Mouse (Mus musculus) heart, embryonic 13.5 days (tissue): ENCODE measurements around the gene Galnt14. TPM values are rescaled to one million over a fixed set of nuclear protein-coding genes. Genes with fewer than 3 reads are reported as not detected.

ENCODE experiments used
- ATAC-seq: fragments of 200-750 bp; cut with Nextera tagmentation; 2 replicates; pipeline ENCODE4 v1.8.0; 2017; ENCODE audit warnings: moderate TSS enrichment; ENCODE audit not compliant: insufficient number of reproducible peaks, low FRiP score, low TSS enrichment; ENCODE audit errors: extremely low read depth
- H3K27ac ChIP-seq: fragments of 300-500 bp; sonication (generic); replicated peaks from 2 replicates; pipeline ENCODE4 v1.5.1; 2015; ENCODE audit warnings: moderate library complexity, mild to moderate bottlenecking, inconsistent platforms
- H3K27me3 ChIP-seq: fragments of 300-500 bp; sonication (generic); replicated peaks from 2 replicates; pipeline ENCODE4 v1.6.1; 2015; ENCODE audit warnings: mild to moderate bottlenecking, inconsistent platforms
- H3K36me3 ChIP-seq: fragments of 300-500 bp; sonication (generic); 2 replicates; pipeline ENCODE4 v1.6.1; 2015; ENCODE audit warnings: mild to moderate bottlenecking, inconsistent platforms
- H3K4me1 ChIP-seq: fragments of 300-500 bp; sonication (generic); 2 replicates; pipeline ENCODE4 v1.6.1; 2015; ENCODE audit warnings: inconsistent platforms
- H3K4me2 ChIP-seq: fragments of 300-500 bp; sonication (generic); 2 replicates; pipeline ENCODE4 v1.6.1; 2015; ENCODE audit warnings: inconsistent platforms, mild to moderate bottlenecking, moderate library complexity
- H3K4me3 ChIP-seq: fragments of 300-500 bp; sonication (generic); 2 replicates; pipeline ENCODE4 v1.5.1; 2015; ENCODE audit warnings: moderate library complexity, mild to moderate bottlenecking, inconsistent platforms
- H3K9ac ChIP-seq: fragments of 300-500 bp; sonication (generic); 2 replicates; pipeline ENCODE4 v1.6.1; 2015; ENCODE audit warnings: inconsistent platforms, mild to moderate bottlenecking, moderate library complexity
- H3K9me3 ChIP-seq: fragments of 300-500 bp; sonication (generic); 2 replicates; pipeline ENCODE4 v1.6.1; 2016; ENCODE audit warnings: inconsistent platforms
- WGBS: fragments of 180-500 bp; shearing (Covaris S2); methylation state at CpG from one replicate; pipeline ENCODE4 v1.1.7; 2015; ENCODE audit warnings: mixed read lengths; 5-methylcytosine and 5-hydroxymethylcytosine counted together
- polyA plus RNA-seq: library from polyadenylated mRNA; unstranded; fragments of >200 nt; fragmentation: Nextera tagmentation; extraction: Ambion mirVana; gene quantifications from 2 replicates; pipeline ENCODE4 v1.2.1, GENCODE M21; 2015

Galnt14 gene
- polyA plus RNA-seq, 1 experiment from 2014 or later: 1.1 TPM

- Histone ChIP-seq H3K27me3 (0 out of 2 replicates have a peak, but pooled peaks cover 3% of the 10 kb centered on the region), H3K4me2 (no peak overlapping the region), H3K27ac (no peak overlapping the region), H3K36me3 (no peaks in the 10 kb centered on the region), H3K9me3 (no peaks in the 10 kb centered on the region), H3K4me3 (no peak overlapping the region), H3K4me1 (peaks cover 8% of the 10 kb centered on the region), H3K9ac (no peak overlapping the region)
- 58% methylated on average over 5 of the region's 5 CpGs for WGBS
- ATAC-seq: no peak
Observed at GRCm38 (mm10) chr17:73560208-73560784, 150.0 kb downstream of the Galnt14 start.

- ATAC-seq: no peak
- 0 out of 2 replicates have a peak, but pooled peaks cover 3% of the 10 kb centered on the region for H3K27me3 ChIP-seq
- H3K4me2 ChIP-seq: no peak overlapping the region
- peaks cover 8% of the 10 kb centered on the region for H3K4me1 ChIP-seq
- H3K27ac ChIP-seq: no peak overlapping the region
- H3K4me3 ChIP-seq: no peak overlapping the region
- no peak overlapping the region for H3K9ac ChIP-seq
- no peaks in the 10 kb centered on the region for H3K9me3 ChIP-seq
- no peaks in the 10 kb centered on the region for H3K36me3 ChIP-seq
- WGBS: 56% methylated on average over 4 of the region's 4 CpGs
Observed at GRCm38 (mm10) chr17:73559498-73559897, 150.8 kb downstream of the Galnt14 start.

GRCm38 (mm10) chr17:73557101-73557500 lies 153.2 kb downstream of the Galnt14 start:
- Histone ChIP-seq H3K9me3 (no peaks in the 10 kb centered on the region), H3K27me3 (0 out of 2 replicates have a peak, but pooled peaks cover 3% of the 10 kb centered on the region), H3K4me2 (no peak overlapping the region), H3K36me3 (no peaks in the 10 kb centered on the region), H3K4me1 (peaks cover 8% of the 10 kb centered on the region), H3K4me3 (no peak overlapping the region), H3K27ac (no peak overlapping the region), H3K9ac (no peak overlapping the region)
- 45% methylated on average over 3 of the region's 3 CpGs for WGBS
- no peak for ATAC-seq

GRCm38 (mm10) chr17:73556436-73556835 lies 153.8 kb downstream of the Galnt14 start:
- Histone ChIP-seq H3K4me3 (no peak overlapping the region), H3K36me3 (no peaks in the 10 kb centered on the region), H3K27me3 (0 out of 2 replicates have a peak, but pooled peaks cover 3% of the 10 kb centered on the region), H3K4me1 (peaks cover 8% of the 10 kb centered on the region), H3K27ac (0 out of 2 replicates have a peak overlapping the region, but pooled peaks have one; percentile 12), H3K9me3 (no peaks in the 10 kb centered on the region), H3K9ac (no peak overlapping the region), H3K4me2 (no peak overlapping the region)
- 75% methylated on average over 2 of the region's 2 CpGs for WGBS
- ATAC-seq: no peak

GRCm38 (mm10) chr17:73554668-73555067 lies 155.6 kb downstream of the Galnt14 start:
- H3K4me1 ChIP-seq: peaks cover 8% of the 10 kb centered on the region
- no peaks in the 10 kb centered on the region for H3K9me3 ChIP-seq
- H3K36me3 ChIP-seq: no peaks in the 10 kb centered on the region
- H3K4me3 ChIP-seq: no peak overlapping the region
- 0 out of 2 replicates have a peak, but pooled peaks cover 3% of the 10 kb centered on the region for H3K27me3 ChIP-seq
- H3K27ac ChIP-seq: no peak overlapping the region
- ATAC-seq: no peak
- H3K9ac ChIP-seq: no peak overlapping the region
- 74% methylated on average over 4 of the region's 4 CpGs for WGBS
- no peak overlapping the region for H3K4me2 ChIP-seq

GRCm38 (mm10) chr17:73548783-73549566 lies 161.3 kb downstream of the Galnt14 start:
- H3K4me1 ChIP-seq: no peaks in the 10 kb centered on the region
- H3K9ac ChIP-seq: no peak overlapping the region
- WGBS: 77% methylated on average over 12 of the region's 12 CpGs
- no peaks in the 10 kb centered on the region for H3K36me3 ChIP-seq
- no peaks in the 10 kb centered on the region for H3K27me3 ChIP-seq
- H3K27ac ChIP-seq: no peak overlapping the region
- H3K4me2 ChIP-seq: no peak overlapping the region
- no peak for ATAC-seq
- no peaks in the 10 kb centered on the region for H3K9me3 ChIP-seq
- no peak overlapping the region for H3K4me3 ChIP-seq

GRCm38 (mm10) chr17:73548119-73548518 lies 162.1 kb downstream of the Galnt14 start:
- ATAC-seq: no peak

GRCm38 (mm10) chr17:73547483-73547882 lies 162.8 kb downstream of the Galnt14 start:
- no peak overlapping the region for H3K27ac ChIP-seq
- H3K9ac ChIP-seq: no peak overlapping the region
- no peaks in the 10 kb centered on the region for H3K36me3 ChIP-seq
- H3K4me1 ChIP-seq: no peaks in the 10 kb centered on the region
- ATAC-seq: no peak
- H3K4me3 ChIP-seq: no peak overlapping the region
- no peaks in the 10 kb centered on the region for H3K27me3 ChIP-seq
- H3K9me3 ChIP-seq: no peaks in the 10 kb centered on the region
- no peak overlapping the region for H3K4me2 ChIP-seq
- whole genome bisulfite sequencing: 60% methylated on average over 2 of the region's 2 CpGs

More at GRCm38 (mm10) chr17:73548119-73548518, 162.1 kb downstream of the Galnt14 start:
- 51% methylated on average over 7 of the region's 7 CpGs for WGBS
- no peak overlapping the region for H3K4me3 ChIP-seq
- no peak overlapping the region for H3K4me2 ChIP-seq
- no peak overlapping the region for H3K27ac ChIP-seq
- no peaks in the 10 kb centered on the region for H3K27me3 ChIP-seq
- H3K4me1 ChIP-seq: no peaks in the 10 kb centered on the region
- H3K9me3 ChIP-seq: no peaks in the 10 kb centered on the region
- H3K36me3 ChIP-seq: no peaks in the 10 kb centered on the region
- H3K9ac ChIP-seq: no peak overlapping the region

- Histone ChIP-seq H3K4me2 (no peak overlapping the region), H3K27ac (no peak overlapping the region), H3K36me3 (no peaks in the 10 kb centered on the region), H3K9me3 (no peaks in the 10 kb centered on the region), H3K4me3 (no peak overlapping the region), H3K4me1 (no peaks in the 10 kb centered on the region), H3K9ac (no peak overlapping the region), H3K27me3 (no peaks in the 10 kb centered on the region)
- no peak for ATAC-seq
- WGBS: 78% methylated on average over 9 of the region's 9 CpGs
Observed at GRCm38 (mm10) chr17:73541911-73542310, 168.3 kb downstream of the Galnt14 start.

- no peak for ATAC-seq
Observed at GRCm38 (mm10) chr17:73541233-73541570, 169.1 kb downstream of the Galnt14 start.

GRCm38 (mm10) chr17:73540409-73541232 lies 169.6 kb downstream of the Galnt14 start:
- Histone ChIP-seq H3K4me3 (no peak overlapping the region), H3K27me3 (no peaks in the 10 kb centered on the region), H3K9me3 (no peaks in the 10 kb centered on the region), H3K27ac (no peak overlapping the region), H3K4me2 (no peak overlapping the region), H3K9ac (no peak overlapping the region), H3K4me1 (no peaks in the 10 kb centered on the region), H3K36me3 (no peaks in the 10 kb centered on the region)
- ATAC-seq: no peak
- 44% methylated on average over 14 of the region's 14 CpGs for WGBS

More at GRCm38 (mm10) chr17:73541233-73541570, 169.1 kb downstream of the Galnt14 start:
- Histone ChIP-seq H3K36me3 (no peaks in the 10 kb centered on the region), H3K4me1 (no peaks in the 10 kb centered on the region), H3K9me3 (no peaks in the 10 kb centered on the region), H3K4me3 (no peak overlapping the region), H3K27me3 (no peaks in the 10 kb centered on the region), H3K4me2 (no peak overlapping the region), H3K9ac (no peak overlapping the region), H3K27ac (no peak overlapping the region)
- WGBS: 0% methylated on average over 1 of the region's 1 CpGs
